Mouse (Mus musculus): ENCODE data around the gene Tmem201. TPM values are rescaled to one million over a fixed set of nuclear protein-coding genes. Genes with fewer than 3 reads are reported as not detected.

Tmem201 gene
- polyA plus RNA-seq, 1 experiment from 2014 or later = 48.5 TPM

GRCm38 (mm10) chr4:149710510-149710909, 27.3 kb downstream of the Tmem201 start:
- ATAC-seq (ENCODE audit: low FRiP score) = peak; percentile 31; the same call in 1 of the 2 replicates
- Histone ChIP-seq H3K9me3 (replicated peaks) (no peaks in the 10 kb centered on the region), H3K4me2 (no peak overlapping the region), H3K27me3 (replicated peaks) (no peaks in the 10 kb centered on the region), H3K4me1 (0 out of 2 replicates have a peak, but pooled peaks cover 3% of the 10 kb centered on the region), H3K27ac (replicated peaks) (no peak overlapping the region), H3K4me3 (replicated peaks) (no peak overlapping the region), H3K36me3 (peaks cover 9% of the 10 kb centered on the region), H3K9ac (replicated peaks) (no peak overlapping the region)
- WGBS = 23% methylated on average over 5 of the region's 5 CpGs

DNA sequence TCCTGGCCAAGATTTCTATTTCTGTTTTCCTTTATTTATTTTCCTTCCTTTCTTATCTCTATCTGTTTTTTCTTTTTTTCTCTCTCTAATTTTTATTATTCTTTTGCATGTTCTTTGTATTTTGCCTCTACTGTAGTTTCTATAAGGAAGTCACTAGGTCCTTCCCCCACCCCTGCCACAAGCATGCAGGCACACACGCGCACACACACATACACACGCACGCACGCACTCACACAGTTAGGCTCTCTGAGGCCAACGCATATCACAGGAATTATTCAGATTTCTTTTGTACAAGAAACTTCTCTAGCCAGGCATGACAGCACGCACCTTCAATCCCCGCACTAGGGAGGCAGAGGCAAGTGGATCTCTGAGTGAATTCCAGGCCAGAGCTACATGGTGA, 31.9 kb downstream of the Tmem201 start:
- ATAC-seq (ENCODE audit: low FRiP score) = no peak
- Histone ChIP-seq H3K27me3 (replicated peaks) (no peaks in the 10 kb centered on the region), H3K36me3 (no peaks in the 10 kb centered on the region), H3K9me3 (replicated peaks) (no peaks in the 10 kb centered on the region), H3K27ac (replicated peaks) (no peak overlapping the region), H3K4me1 (no peaks in the 10 kb centered on the region), H3K9ac (replicated peaks) (no peak overlapping the region), H3K4me3 (replicated peaks) (no peak overlapping the region), H3K4me2 (no peak overlapping the region)
- 93% methylated on average over 8 of the region's 8 CpGs for WGBS

DNA sequence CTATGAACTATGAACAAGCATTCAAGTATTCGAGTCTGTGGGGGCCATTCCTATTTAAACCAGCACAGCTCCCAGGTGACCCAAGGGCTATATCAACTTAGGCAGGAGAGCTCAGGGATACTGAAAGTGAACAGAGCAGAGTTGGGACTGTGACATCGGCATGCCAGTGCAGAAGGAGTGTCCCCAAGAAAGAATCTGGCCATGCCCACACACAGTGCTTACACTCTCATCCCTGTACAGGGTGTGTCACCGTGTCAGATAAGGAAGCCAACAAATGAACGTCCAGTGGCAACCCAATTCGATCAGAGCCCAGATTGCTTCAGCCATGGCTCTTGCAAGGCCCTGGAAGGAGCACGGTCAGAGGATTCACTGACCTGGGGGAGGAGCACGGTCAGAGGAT, 32.5 kb downstream of the Tmem201 start:
- WGBS = 80% methylated on average over 7 of the region's 7 CpGs
- H3K27me3 ChIP-seq (replicated peaks) = no peaks in the 10 kb centered on the region
- no peaks in the 10 kb centered on the region for H3K9me3 ChIP-seq (replicated peaks)
- ATAC-seq (ENCODE audit: low FRiP score) = no peak
- no peak overlapping the region for H3K27ac ChIP-seq (replicated peaks)
- H3K9ac ChIP-seq (replicated peaks) = no peak overlapping the region
- no peak overlapping the region for H3K4me2 ChIP-seq
- no peaks in the 10 kb centered on the region for H3K4me1 ChIP-seq
- H3K4me3 ChIP-seq (replicated peaks) = no peak overlapping the region
- H3K36me3 ChIP-seq = no peaks in the 10 kb centered on the region

- Histone ChIP-seq H3K27me3 (replicated peaks) (peaks cover 16% of the 10 kb centered on the region), H3K9ac (replicated peaks) (no peak within 1 kb of the TSS), H3K9me3 (replicated peaks) (no peaks in the 10 kb centered on the region), H3K4me3 (replicated peaks) (no peak within 1 kb of the TSS), H3K4me1 (peaks cover 11% of the 10 kb centered on the region; the same call in 1 of the 2 replicates), H3K36me3 (no peaks in the 10 kb centered on the region), H3K4me2 (no peak within 1 kb of the TSS), H3K27ac (replicated peaks) (no peak within 1 kb of the TSS)
- WGBS = 73% methylated on average over 19 of the region's 19 CpGs
- ATAC-seq (ENCODE audit: low FRiP score) = no peak
These were observed 35.4 kb downstream of the Tmem201 start, which contains the start of gene Pik3cd for GRCm38 (mm10) chr4:149702210-149702979. Pik3cd (minus strand) TSS chr4:149702571.

GRCm38 (mm10) chr4:149701426-149702209, 36.2 kb downstream of the Tmem201 start:
- 60% methylated on average over 18 of the region's 18 CpGs for WGBS
- ATAC-seq (ENCODE audit: low FRiP score) = no peak
- Histone ChIP-seq H3K4me1 (peaks cover 15% of the 10 kb centered on the region), H3K9ac (replicated peaks) (no peak overlapping the region), H3K36me3 (no peaks in the 10 kb centered on the region), H3K9me3 (replicated peaks) (no peaks in the 10 kb centered on the region), H3K27me3 (replicated peaks) (peaks cover 23% of the 10 kb centered on the region), H3K27ac (replicated peaks) (no peak overlapping the region), H3K4me2 (no peak overlapping the region), H3K4me3 (replicated peaks) (no peak overlapping the region)

- no peak overlapping the region for H3K4me3 ChIP-seq (replicated peaks)
- ATAC-seq (ENCODE audit: low FRiP score) = no peak
- peaks cover 23% of the 10 kb centered on the region for H3K27me3 ChIP-seq (replicated peaks)
- peaks cover 22% of the 10 kb centered on the region for H3K4me1 ChIP-seq
- no peaks in the 10 kb centered on the region for H3K36me3 ChIP-seq
- no peaks in the 10 kb centered on the region for H3K9me3 ChIP-seq (replicated peaks)
- no peak overlapping the region for H3K27ac ChIP-seq (replicated peaks)
- WGBS = 84% methylated on average over 4 of the region's 4 CpGs
- no peak overlapping the region for H3K9ac ChIP-seq (replicated peaks)
- H3K4me2 ChIP-seq = no peak overlapping the region
These were observed 37.9 kb downstream of the Tmem201 start for GRCm38 (mm10) chr4:149699953-149700352.

DNA sequence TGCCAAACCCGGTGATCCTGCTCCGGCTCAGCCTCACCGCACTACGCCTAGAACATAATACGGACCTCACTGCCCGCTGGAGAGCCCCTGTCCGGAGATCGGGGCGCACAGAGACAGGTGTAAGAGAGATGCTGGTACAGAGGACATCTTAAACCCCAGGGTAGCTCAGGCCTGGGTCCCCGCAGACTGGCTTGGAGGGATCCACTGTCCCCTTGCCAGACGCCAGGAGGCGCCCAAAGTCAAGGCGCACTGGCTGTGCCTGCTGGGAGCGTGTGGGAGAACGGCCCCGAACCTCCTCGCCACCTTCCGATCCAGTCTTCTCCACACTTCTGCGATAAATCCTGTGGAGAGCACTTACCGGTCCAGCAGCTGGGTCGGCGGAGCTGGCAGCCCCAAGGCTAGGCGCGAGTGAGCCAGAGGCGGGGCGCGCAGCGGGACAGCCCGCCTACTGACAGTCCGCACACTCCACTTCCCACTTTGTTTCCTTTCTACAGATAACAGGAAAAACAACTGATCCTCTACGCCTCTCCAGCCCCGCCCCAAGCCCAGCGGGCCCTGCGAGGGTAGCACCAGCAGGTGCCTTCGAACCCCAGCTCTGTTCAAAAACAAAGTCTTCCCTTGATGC, 39.5 kb downstream of the Tmem201 start:
- no peaks in the 10 kb centered on the region for H3K9me3 ChIP-seq (replicated peaks)
- H3K4me1 ChIP-seq = peaks cover 22% of the 10 kb centered on the region
- H3K9ac ChIP-seq (replicated peaks) = peak overlapping the region; percentile 53
- no peaks in the 10 kb centered on the region for H3K36me3 ChIP-seq
- H3K27me3 ChIP-seq (replicated peaks) = peaks cover 23% of the 10 kb centered on the region
- H3K27ac ChIP-seq (replicated peaks) = no peak overlapping the region
- ATAC-seq (ENCODE audit: low FRiP score) = peak; percentile 81
- H3K4me2 ChIP-seq = peak overlapping the region; percentile 82
- WGBS = 1% methylated on average over 35 of the region's 35 CpGs
- peak overlapping the region; percentile 44 for H3K4me3 ChIP-seq (replicated peaks)

- Histone ChIP-seq H3K4me2 (peak overlapping the region; percentile 82), H3K4me1 (peaks cover 22% of the 10 kb centered on the region), H3K4me3 (replicated peaks) (peak overlapping the region; percentile 44), H3K27ac (replicated peaks) (no peak overlapping the region), H3K9ac (replicated peaks) (peak overlapping the region; percentile 53), H3K9me3 (replicated peaks) (no peaks in the 10 kb centered on the region), H3K27me3 (replicated peaks) (peaks cover 23% of the 10 kb centered on the region), H3K36me3 (no peaks in the 10 kb centered on the region)
- 30% methylated on average over 15 of the region's 15 CpGs for WGBS
- no peak for ATAC-seq (ENCODE audit: low FRiP score)
These were observed 40.2 kb downstream of the Tmem201 start for GRCm38 (mm10) chr4:149697506-149698196.

DNA sequence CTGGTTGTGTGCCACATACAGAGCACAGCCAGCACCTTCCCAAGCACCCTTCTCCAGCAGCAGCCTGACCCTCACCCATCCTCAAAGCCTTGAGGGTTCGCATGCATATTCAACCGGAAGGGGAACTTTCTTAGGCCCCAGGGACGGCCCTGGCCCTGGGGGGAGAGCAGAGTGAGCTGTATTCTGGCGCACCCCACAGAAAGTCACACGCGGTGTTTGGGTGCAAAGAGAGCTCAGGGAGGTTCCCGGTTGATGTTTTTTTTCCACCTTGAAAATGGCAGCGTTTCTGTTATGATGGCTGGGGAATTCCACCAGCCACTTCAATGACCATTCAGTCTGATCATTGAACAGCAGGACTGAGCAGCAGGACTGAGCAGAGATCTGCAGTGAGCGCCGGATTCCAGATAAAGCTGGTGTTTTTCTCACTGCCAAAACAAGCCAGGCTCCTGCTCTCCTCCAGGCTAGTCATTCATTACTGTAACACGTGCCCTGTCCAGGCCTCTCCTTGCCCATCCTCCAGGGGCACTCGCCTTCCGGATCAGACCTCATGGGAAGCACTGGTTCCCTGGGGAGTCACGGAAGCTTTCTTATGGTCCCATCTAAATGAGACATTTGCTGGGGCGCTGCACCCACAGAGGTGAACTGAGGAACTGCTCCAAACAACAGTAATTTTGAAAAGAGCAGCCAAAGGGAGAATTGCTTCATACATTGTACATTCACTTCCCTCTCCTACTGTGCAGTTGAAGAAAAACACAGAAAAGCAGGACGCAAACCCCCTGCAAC, 41.5 kb downstream of the Tmem201 start:
- Histone ChIP-seq H3K27ac (replicated peaks) (no peak overlapping the region), H3K4me2 (peak overlapping the region; percentile 4)

DNA sequence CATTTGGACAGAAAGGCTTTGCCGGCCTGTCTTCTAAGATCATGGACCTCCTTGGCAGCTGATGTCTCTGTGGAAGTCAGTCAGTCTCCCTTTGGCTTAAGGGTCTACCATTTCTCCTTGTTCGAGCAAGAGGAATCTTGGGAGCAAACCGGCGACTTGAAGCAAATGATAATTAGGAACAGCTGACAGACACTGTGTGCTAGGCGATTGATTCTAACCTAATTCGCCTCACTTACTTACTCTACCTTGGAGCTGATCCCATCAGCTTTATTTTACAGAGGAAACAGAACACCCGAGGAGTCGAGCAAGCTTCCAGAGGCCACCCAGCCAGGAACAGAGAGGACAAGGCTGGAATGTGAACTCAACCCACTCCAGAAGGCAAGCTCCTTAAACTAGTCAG, 46.5 kb downstream of the Tmem201 start:
- Histone ChIP-seq H3K4me1 (peaks cover 5% of the 10 kb centered on the region), H3K9me3 (replicated peaks) (no peaks in the 10 kb centered on the region), H3K27ac (replicated peaks) (no peak overlapping the region), H3K4me2 (no peak overlapping the region), H3K36me3 (no peaks in the 10 kb centered on the region), H3K27me3 (replicated peaks) (no peaks in the 10 kb centered on the region), H3K9ac (replicated peaks) (no peak overlapping the region), H3K4me3 (replicated peaks) (no peak overlapping the region)
- no peak for ATAC-seq (ENCODE audit: low FRiP score)
- 72% methylated on average over 8 of the region's 8 CpGs for WGBS

More for the DNA sequence above, 41.5 kb downstream of the Tmem201 start:
- Histone ChIP-seq H3K4me3 (replicated peaks) (no peak overlapping the region), H3K27me3 (replicated peaks) (peaks cover 23% of the 10 kb centered on the region), H3K9ac (replicated peaks) (no peak overlapping the region), H3K4me1 (peaks cover 22% of the 10 kb centered on the region), H3K9me3 (replicated peaks) (no peaks in the 10 kb centered on the region), H3K36me3 (no peaks in the 10 kb centered on the region)
- 0 out of 2 replicates have a peak, but pooled peaks have one; percentile 47 for ATAC-seq (ENCODE audit: low FRiP score)
- WGBS = 37% methylated on average over 16 of the region's 16 CpGs
